Comparison of ENCODE assay signal across 9 mouse cellular contexts in genomic region chr11:31759868-31760765, GRCm38 (mm10).
DNase-seq lines count a peak whose midpoint lies in the region; ATAC-seq and TF ChIP-seq lines count a peak whose summit lies in the region.
"Had no signal": no experiment of that assay in that cellular context is flagged by ENCODE, and none has a peak within 500 bp of the region (broad histone marks: within the 10 kb centered on the region; RNA-seq: fewer than 3 reads in every experiment).

No protein-coding gene starts in this region.

- H3K4me1 ChIP-seq in forebrain, embryonic 14.5 days (ENCODE audit: control insufficient read depth, insufficient read depth, low read length): peaks cover 7% of the 10 kb centered on the region; the same call in 1 of the 2 replicates
- H3K4me1 ChIP-seq in midbrain, embryonic 14.5 days (ENCODE audit: control insufficient read depth, insufficient read depth, low read length): peaks cover 14% of the 10 kb centered on the region

- H3K9me3 ChIP-seq in forebrain, embryonic 14.5 days (replicated peaks; ENCODE audit: control insufficient read depth, low read length): no peaks in the 10 kb centered on the region
- H3K9me3 ChIP-seq in midbrain, embryonic 14.5 days (ENCODE audit: control insufficient read depth, low read length): no peaks in the 10 kb centered on the region

- no peak overlapping the region for H3K9ac ChIP-seq in forebrain, embryonic 14.5 days (ENCODE audit: low read length)
- no peak overlapping the region for H3K9ac ChIP-seq in midbrain, embryonic 14.5 days (replicated peaks; ENCODE audit: low read length)

- peak; percentile 53; the same call in 1 of the 2 replicates for ATAC-seq in forebrain, embryonic 14.5 days
- no peak for ATAC-seq in midbrain, embryonic 14.5 days (ENCODE audit: low FRiP score, low TSS enrichment)
- no peak for ATAC-seq in erythroid progenitor cell, adult 5-6 weeks (replicated peaks; ENCODE audit: low FRiP score, poor library complexity, severe bottlenecking)
- ATAC-seq: Patski had no signal

- DNase-seq in gastrocnemius, adult 2 months: no peak
- no peak for DNase-seq in gastrocnemius, postnatal 14 days
- DNase-seq in CD4-positive, CD25-positive, alpha-beta regulatory T cell, adult 2 months (ENCODE audit: low read depth, low spot score): peak; percentile 89
- DNase-seq in forebrain, embryonic 14.5 days (ENCODE audit: low spot score): peak; percentile 47
- DNase-seq in induced T-regulatory cell, adult 2 months (ENCODE audit: low read depth): peak; percentile 81
- peak; percentile 47 for DNase-seq in midbrain, embryonic 14.5 days
- peak; percentile 69 for DNase-seq in thymus, postnatal 4 days

- no peaks in the 10 kb centered on the region for H3K36me3 ChIP-seq in forebrain, embryonic 14.5 days (ENCODE audit: control insufficient read depth, insufficient read depth, low read length)
- H3K36me3 ChIP-seq in midbrain, embryonic 14.5 days (ENCODE audit: control insufficient read depth, insufficient read depth, low read length): no peaks in the 10 kb centered on the region

- H3K4me2 ChIP-seq in forebrain, embryonic 14.5 days (ENCODE audit: low read length): no peak overlapping the region
- no peak overlapping the region for H3K4me2 ChIP-seq in midbrain, embryonic 14.5 days (ENCODE audit: low read length)

- no peaks in the 10 kb centered on the region for H3K27me3 ChIP-seq in forebrain, embryonic 14.5 days (replicated peaks; ENCODE audit: control insufficient read depth, insufficient read depth, low read length)
- no peaks in the 10 kb centered on the region for H3K27me3 ChIP-seq in midbrain, embryonic 14.5 days (ENCODE audit: control insufficient read depth, insufficient read depth, low read length)
- H3K27me3 ChIP-seq: Patski had no signal

- H3K4me3 ChIP-seq in gastrocnemius, adult 2 months: no peak overlapping the region
- H3K4me3 ChIP-seq in forebrain, embryonic 14.5 days (ENCODE audit: low read depth, low read length): no peak overlapping the region
- H3K4me3 ChIP-seq in midbrain, embryonic 14.5 days (replicated peaks; ENCODE audit: low read depth, low read length): no peak overlapping the region

- 35% methylated on average over 9 of the region's 9 CpGs for WGBS in forebrain, embryonic 14.5 days
- 24% methylated on average over 9 of the region's 9 CpGs for WGBS in midbrain, embryonic 14.5 days

- no peak; the same call in 1 of the 2 replicates for TF ChIP-seq CTCF in gastrocnemius, adult 2 months (IDR thresholded peaks at IDR 0.05)

- peak overlapping the region; percentile 58 for H3K27ac ChIP-seq in gastrocnemius, adult 2 months
- 0 out of 2 replicates have a peak overlapping the region, but pooled peaks have one; percentile 6 for H3K27ac ChIP-seq in forebrain, embryonic 14.5 days (ENCODE audit: low read depth, low read length)
- H3K27ac ChIP-seq in midbrain, embryonic 14.5 days (replicated peaks; ENCODE audit: low read depth, low read length): no peak overlapping the region

- intact Hi-C loops in gastrocnemius, adult 2 months (cut with DNase I): no loop called here
- intact Hi-C loops in gastrocnemius, postnatal 14 days (cut with DNase I; ENCODE audit: low total_unique reads): no loop called here

Comparison
In these comparisons a context has a peak if more than half of its experiments do, and no peak if none do; other contexts are left out.
1. DNase-seq: peak in CD4-positive, CD25-positive, alpha-beta regulatory T cell, adult 2 months (single experiment), forebrain, embryonic 14.5 days (single experiment), induced T-regulatory cell, adult 2 months (single experiment), midbrain, embryonic 14.5 days (single experiment) and thymus, postnatal 4 days (single experiment); none in gastrocnemius, adult 2 months (single experiment) and gastrocnemius, postnatal 14 days (single experiment).